Mouse (Mus musculus): ENCODE measurements around the gene Duox1. TPM values are rescaled to one million over a fixed set of nuclear protein-coding genes. Genes with fewer than 3 reads are reported as not detected.

Gene Duox1
- polyA plus RNA-seq, 1 experiment from 2014 or later: 2.0 TPM

DNA sequence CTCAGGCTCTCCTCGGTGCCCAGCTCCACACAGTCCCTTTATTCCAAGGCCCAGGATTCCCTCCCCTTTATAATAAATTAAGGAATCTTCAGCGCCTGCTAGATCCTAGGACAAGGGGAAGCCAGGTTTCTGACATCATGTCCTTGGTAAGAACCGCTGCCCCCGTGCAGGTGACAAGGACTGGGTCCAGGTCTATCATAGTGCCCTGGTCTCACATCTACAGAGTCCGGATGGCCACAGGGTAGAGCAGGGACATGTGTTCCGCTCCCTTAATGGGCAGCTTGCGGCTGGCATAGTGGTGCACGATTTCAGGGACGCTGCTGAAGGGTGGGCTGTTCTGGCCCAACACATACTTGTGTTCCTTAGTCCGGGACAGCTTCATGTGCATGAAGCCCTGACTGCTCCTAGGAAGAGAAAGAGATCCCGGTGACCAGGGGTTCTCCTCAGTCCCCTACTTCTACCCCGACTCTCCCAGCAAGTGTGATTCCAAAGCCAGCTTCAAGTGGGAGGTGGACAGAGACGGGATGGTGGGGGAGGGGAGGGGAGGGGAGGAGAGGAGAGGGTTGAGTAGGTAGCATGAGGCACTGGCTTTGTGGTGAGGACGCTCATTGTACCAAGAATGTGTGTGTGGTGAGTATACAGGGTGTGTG is 33.8 kb downstream of the Duox1 start:
- Histone ChIP-seq H3K9ac (peak overlapping the region; percentile 76), H3K4me2 (peak overlapping the region; percentile 81), H3K27ac (peak overlapping the region; percentile 98), H3K9me3 (no peaks in the 10 kb centered on the region), H3K4me3 (replicated peaks) (peak overlapping the region; percentile 68), H3K36me3 (0 out of 2 replicates have a peak, but pooled peaks cover 3% of the 10 kb centered on the region), H3K4me1 (peaks cover 24% of the 10 kb centered on the region), H3K27me3 (replicated peaks) (no peaks in the 10 kb centered on the region)
- peak; percentile 51 for ATAC-seq (ENCODE audit: insufficient read depth, low FRiP score, low read depth)
- 12% methylated on average over 14 of the region's 14 CpGs for WGBS

DNA sequence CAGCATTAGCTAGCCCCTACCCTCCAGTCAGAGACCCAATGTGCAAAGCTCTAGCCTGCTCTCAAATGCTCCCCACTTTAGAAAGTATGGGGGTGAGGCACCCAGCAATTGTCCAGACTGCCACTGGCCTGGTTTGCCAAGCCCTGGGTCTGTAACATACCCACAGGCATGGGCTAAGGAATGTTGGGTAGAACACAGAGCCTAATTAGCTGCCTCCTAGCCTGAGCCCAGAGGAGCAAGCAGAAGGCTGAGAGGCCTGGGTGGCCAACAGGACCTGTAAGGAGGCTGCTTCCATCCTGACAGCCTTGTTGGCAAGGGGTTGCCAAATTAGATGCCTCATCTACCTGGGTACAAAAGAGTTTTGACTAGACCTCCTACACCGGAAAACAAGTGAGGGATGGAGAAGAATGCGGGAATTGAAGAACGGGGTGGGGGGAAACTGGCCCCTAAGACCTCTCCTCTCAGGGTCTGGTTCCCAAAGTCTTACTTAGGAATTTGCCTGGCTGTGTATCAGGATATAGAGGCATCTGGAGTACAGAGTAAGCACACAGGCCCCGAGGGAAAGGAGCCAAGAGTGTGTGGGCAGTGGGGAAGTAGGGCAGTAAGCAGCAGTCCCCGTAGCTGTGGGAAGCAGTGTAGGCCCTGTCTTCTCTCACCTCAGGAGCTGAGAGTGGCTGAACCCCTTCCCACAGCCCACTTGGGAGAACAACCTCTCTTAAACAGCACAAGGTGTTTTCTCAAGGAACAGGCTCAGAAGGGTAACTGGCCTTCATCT is 35.9 kb downstream of the Duox1 start:
- no peaks in the 10 kb centered on the region for H3K9me3 ChIP-seq
- H3K4me1 ChIP-seq: peaks cover 24% of the 10 kb centered on the region
- no peak overlapping the region for H3K9ac ChIP-seq
- no peaks in the 10 kb centered on the region for H3K27me3 ChIP-seq (replicated peaks)
- no peak overlapping the region for H3K4me2 ChIP-seq
- 65% methylated on average over 5 of the region's 5 CpGs for WGBS
- H3K4me3 ChIP-seq (replicated peaks): no peak overlapping the region
- H3K27ac ChIP-seq: 0 out of 2 replicates have a peak overlapping the region, but pooled peaks have one; percentile 8
- no peak for ATAC-seq (ENCODE audit: insufficient read depth, low FRiP score, low read depth)
- H3K36me3 ChIP-seq: 0 out of 2 replicates have a peak, but pooled peaks cover 3% of the 10 kb centered on the region

DNA sequence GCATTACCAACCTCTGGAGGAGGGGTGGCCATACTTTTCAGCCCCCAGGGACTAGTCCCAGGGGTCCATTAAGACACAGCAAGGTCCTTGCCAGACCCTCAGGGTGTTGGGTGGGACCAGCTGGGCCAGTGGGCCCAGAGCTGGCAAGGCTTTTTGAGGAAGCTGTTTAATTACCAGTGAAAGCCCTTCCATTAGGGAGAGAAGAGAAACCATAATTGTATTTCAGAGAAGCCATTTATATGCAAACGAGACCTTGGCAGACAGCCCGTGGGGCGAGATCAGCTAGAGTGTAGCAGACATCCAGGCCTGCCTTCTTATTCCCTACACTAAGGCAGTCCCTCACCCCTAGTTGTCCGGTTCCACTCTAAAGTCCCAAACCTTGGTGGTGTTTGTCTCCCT is 36.5 kb downstream of the Duox1 start:
- 0 out of 2 replicates have a peak, but pooled peaks cover 3% of the 10 kb centered on the region for H3K36me3 ChIP-seq
- no peaks in the 10 kb centered on the region for H3K27me3 ChIP-seq (replicated peaks)
- no peak overlapping the region for H3K4me3 ChIP-seq (replicated peaks)
- ATAC-seq (ENCODE audit: insufficient read depth, low FRiP score, low read depth): no peak
- no peak overlapping the region for H3K4me2 ChIP-seq
- peaks cover 24% of the 10 kb centered on the region for H3K4me1 ChIP-seq
- no peak overlapping the region for H3K9ac ChIP-seq
- WGBS: 66% methylated on average over 4 of the region's 4 CpGs
- no peaks in the 10 kb centered on the region for H3K9me3 ChIP-seq
- peak overlapping the region; percentile 8; the same call in 1 of the 2 replicates for H3K27ac ChIP-seq

DNA sequence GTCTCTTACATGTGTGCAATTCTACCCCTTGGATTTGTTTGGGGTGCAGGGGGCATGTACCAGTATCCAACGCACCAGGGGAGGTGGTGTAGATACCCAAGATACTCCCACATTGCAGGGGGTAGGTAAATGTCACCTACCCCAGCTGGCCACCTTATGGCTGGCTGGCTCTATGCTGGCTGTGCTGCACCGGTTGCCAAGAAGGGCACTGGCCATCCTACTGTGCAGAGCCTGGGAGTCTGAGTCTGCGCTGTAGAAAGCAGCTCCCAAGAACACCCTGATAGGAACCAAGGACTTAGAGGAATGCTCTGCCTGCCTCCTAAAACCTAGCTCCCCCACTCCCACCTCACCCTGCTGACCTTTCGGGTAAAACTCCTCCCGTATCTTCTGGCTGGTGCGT is 37.5 kb downstream of the Duox1 start:
- ATAC-seq (ENCODE audit: insufficient read depth, low FRiP score, low read depth): no peak
- Histone ChIP-seq H3K9ac (no peak overlapping the region), H3K27ac (no peak overlapping the region), H3K36me3 (0 out of 2 replicates have a peak, but pooled peaks cover 3% of the 10 kb centered on the region), H3K4me3 (replicated peaks) (no peak overlapping the region), H3K9me3 (no peaks in the 10 kb centered on the region), H3K4me2 (no peak overlapping the region), H3K4me1 (peaks cover 21% of the 10 kb centered on the region), H3K27me3 (replicated peaks) (no peaks in the 10 kb centered on the region)
- 74% methylated on average over 6 of the region's 6 CpGs for WGBS

DNA sequence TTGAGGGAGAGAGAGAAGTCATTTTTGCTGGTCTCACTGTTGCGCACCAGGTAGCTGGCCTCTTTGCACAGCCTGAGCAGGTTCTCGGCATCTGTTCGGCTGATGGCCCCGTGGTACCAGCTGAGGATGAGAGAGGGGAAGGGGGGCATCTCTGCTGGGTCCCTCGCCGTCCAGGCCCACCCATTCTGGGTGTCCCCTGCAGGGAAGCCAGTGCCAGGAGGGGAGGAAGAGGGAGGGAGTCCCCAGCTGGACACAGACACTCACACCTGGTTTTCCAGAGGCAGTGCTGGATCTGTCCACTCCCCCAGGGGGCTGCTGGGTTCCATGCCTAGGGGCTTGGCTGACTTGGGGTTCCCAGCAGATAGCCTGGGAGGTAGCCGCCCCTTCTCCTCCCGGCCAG is 38.3 kb downstream of the Duox1 start:
- H3K9ac ChIP-seq: no peak overlapping the region
- H3K27ac ChIP-seq: no peak overlapping the region
- peaks cover 18% of the 10 kb centered on the region for H3K4me1 ChIP-seq
- H3K4me3 ChIP-seq (replicated peaks): no peak overlapping the region
- 86% methylated on average over 8 of the region's 8 CpGs for WGBS
- H3K4me2 ChIP-seq: no peak overlapping the region
- H3K9me3 ChIP-seq: no peaks in the 10 kb centered on the region
- no peak for ATAC-seq (ENCODE audit: insufficient read depth, low FRiP score, low read depth)
- no peaks in the 10 kb centered on the region for H3K27me3 ChIP-seq (replicated peaks)
- H3K36me3 ChIP-seq: 0 out of 2 replicates have a peak, but pooled peaks cover 3% of the 10 kb centered on the region

DNA sequence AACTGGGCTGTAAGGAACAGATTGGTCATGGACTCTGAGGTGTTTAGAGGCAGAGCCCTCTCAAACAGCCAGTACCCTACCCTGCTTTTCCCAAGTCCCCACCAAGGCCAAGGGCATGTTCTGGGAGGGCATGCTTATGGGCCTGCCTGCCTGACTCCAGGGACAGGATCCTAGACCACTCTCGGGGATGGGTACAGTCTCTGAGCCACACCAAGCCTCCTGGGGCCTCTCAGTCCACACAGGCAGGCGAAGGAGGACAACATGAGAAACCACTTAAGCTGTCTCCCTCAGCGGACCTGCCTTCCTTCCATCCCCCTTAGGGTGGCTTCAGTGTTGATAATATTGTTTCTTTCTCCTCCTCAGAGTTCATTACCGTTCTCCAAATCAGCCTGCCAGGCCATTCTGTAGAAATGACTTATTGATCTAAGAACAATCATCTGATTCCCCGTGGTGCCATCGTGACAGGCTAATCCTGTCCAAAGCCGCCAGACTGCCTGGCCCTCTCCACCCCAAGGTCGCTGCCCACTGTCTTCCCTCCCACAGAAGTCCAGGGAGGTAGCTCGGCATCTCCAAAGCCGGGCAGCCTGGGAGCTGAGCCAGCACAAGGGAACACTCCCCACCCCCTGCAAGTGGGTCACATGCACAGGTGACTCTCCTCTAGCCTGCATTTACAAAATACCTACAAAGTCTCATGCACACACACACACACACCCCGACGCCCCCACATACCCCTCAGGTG is 38.9 kb downstream of the Duox1 start:
- 70% methylated on average over 12 of the region's 12 CpGs for WGBS
- ATAC-seq (ENCODE audit: insufficient read depth, low FRiP score, low read depth): no peak
- no peak overlapping the region for H3K4me2 ChIP-seq
- no peaks in the 10 kb centered on the region for H3K27me3 ChIP-seq (replicated peaks)
- H3K27ac ChIP-seq: no peak overlapping the region
- H3K4me3 ChIP-seq (replicated peaks): no peak overlapping the region
- H3K36me3 ChIP-seq: 0 out of 2 replicates have a peak, but pooled peaks cover 3% of the 10 kb centered on the region
- H3K9ac ChIP-seq: no peak overlapping the region
- H3K4me1 ChIP-seq: peaks cover 13% of the 10 kb centered on the region
- H3K9me3 ChIP-seq: no peaks in the 10 kb centered on the region

DNA sequence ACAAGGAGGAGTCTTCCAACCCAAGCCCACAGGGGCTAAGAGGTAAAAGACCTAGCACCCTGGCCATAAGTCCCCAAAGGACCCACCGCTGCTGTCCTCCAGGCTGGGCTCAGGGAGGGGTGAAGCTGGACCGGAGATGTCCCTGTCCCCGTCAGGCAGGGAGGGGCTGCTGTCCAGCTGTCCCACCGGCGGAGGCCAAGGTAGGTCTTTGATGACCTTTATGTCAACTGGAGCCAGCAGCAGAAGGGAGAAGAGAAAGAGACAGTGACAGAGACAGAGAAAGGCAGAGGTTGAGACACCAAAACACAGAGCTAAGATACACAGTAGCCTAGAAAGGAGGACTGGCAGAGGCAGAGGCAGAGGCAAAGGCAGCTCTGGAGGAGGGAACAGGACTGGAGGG is 39.9 kb downstream of the Duox1 start:
- Histone ChIP-seq H3K4me1 (peaks cover 6% of the 10 kb centered on the region; the same call in 1 of the 2 replicates), H3K27ac (no peak overlapping the region), H3K9ac (no peak overlapping the region), H3K36me3 (0 out of 2 replicates have a peak, but pooled peaks cover 3% of the 10 kb centered on the region), H3K9me3 (no peaks in the 10 kb centered on the region), H3K27me3 (replicated peaks) (no peaks in the 10 kb centered on the region), H3K4me2 (no peak overlapping the region), H3K4me3 (replicated peaks) (no peak overlapping the region)
- no peak for ATAC-seq (ENCODE audit: insufficient read depth, low FRiP score, low read depth)
- WGBS: 83% methylated on average over 5 of the region's 5 CpGs

DNA sequence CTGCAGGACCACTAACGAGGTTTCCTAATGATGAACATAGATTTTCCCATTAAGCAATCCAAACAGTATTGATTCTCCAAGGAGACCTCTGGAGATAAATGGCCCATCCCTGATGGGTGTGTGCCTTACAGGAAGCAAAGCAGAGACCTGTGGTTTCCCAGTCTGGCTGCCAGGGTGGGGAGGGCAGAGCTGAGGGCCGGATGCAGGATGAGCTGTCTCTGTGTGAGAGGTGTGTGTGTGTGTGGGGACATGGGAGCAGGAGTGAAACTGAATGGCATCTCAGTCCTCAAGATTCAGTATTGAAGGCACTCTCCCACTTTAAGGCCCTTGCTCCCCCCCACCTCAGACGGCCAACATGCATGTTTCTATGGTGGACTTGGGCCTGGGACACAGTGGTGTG is 40.7 kb downstream of the Duox1 start:
- Histone ChIP-seq H3K36me3 (0 out of 2 replicates have a peak, but pooled peaks cover 3% of the 10 kb centered on the region), H3K27me3 (replicated peaks) (no peaks in the 10 kb centered on the region), H3K9me3 (no peaks in the 10 kb centered on the region), H3K4me3 (replicated peaks) (no peak overlapping the region), H3K4me1 (peaks cover 3% of the 10 kb centered on the region; the same call in 1 of the 2 replicates), H3K27ac (no peak overlapping the region), H3K4me2 (no peak overlapping the region), H3K9ac (no peak overlapping the region)
- ATAC-seq (ENCODE audit: insufficient read depth, low FRiP score, low read depth): no peak
- WGBS: 78% methylated on average over 3 of the region's 3 CpGs

DNA sequence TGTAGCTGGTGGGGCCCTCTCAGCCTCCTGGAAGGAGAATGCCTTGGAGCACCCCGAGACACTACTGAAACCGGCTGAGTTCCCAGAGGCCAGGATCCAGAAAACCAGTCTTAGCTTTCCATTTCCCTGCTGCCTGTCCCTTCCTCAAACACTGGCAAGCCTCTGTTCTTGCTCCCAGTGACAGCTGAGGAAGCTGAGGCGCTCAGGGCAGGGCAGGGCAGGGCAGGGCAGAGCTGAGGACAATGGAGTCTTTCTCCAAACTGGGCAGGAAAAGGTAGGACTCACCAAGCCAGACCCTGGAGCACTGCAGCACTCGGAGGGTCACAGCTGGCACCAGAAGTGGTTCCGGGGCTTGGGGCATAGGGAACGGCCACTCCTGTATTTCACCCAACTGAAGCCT is 44.8 kb downstream of the Duox1 start:
- H3K4me1 ChIP-seq: no peaks in the 10 kb centered on the region
- no peaks in the 10 kb centered on the region for H3K9me3 ChIP-seq
- peaks cover 6% of the 10 kb centered on the region; the same call in 1 of the 2 replicates for H3K36me3 ChIP-seq
- H3K4me2 ChIP-seq: no peak overlapping the region
- no peaks in the 10 kb centered on the region for H3K27me3 ChIP-seq (replicated peaks)
- H3K9ac ChIP-seq: no peak overlapping the region
- no peak for ATAC-seq (ENCODE audit: insufficient read depth, low FRiP score, low read depth)
- H3K27ac ChIP-seq: 0 out of 2 replicates have a peak overlapping the region, but pooled peaks have one; percentile 6
- no peak overlapping the region for H3K4me3 ChIP-seq (replicated peaks)
- 79% methylated on average over 6 of the region's 6 CpGs for WGBS

DNA sequence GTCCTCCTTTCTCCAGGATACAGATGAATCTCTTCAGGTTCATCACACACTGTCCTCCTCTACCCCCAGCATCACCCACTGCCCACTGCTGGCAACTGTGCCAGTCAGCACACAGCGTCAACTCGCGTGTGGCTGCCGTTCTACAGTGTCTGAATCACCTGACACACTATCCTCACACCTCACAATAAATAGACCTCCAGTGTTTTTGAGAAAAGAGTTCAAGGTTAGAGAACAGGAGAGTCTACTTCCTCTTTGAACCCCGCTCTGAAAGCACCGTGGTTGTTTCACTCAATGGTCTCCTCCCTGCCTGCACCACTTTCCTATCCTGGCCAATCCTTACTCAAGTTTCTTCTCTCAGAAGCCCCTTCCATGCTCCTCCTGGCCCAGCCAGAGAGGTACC is 45.7 kb downstream of the Duox1 start:
- no peak overlapping the region for H3K4me3 ChIP-seq (replicated peaks)
- H3K9me3 ChIP-seq: no peaks in the 10 kb centered on the region
- no peak overlapping the region for H3K9ac ChIP-seq
- no peak overlapping the region for H3K4me2 ChIP-seq
- H3K27me3 ChIP-seq (replicated peaks): no peaks in the 10 kb centered on the region
- peaks cover 6% of the 10 kb centered on the region; the same call in 1 of the 2 replicates for H3K36me3 ChIP-seq
- no peak overlapping the region for H3K27ac ChIP-seq
- whole genome bisulfite sequencing: 89% methylated on average over 6 of the region's 6 CpGs
- no peaks in the 10 kb centered on the region for H3K4me1 ChIP-seq
- ATAC-seq (ENCODE audit: insufficient read depth, low FRiP score, low read depth): no peak

DNA sequence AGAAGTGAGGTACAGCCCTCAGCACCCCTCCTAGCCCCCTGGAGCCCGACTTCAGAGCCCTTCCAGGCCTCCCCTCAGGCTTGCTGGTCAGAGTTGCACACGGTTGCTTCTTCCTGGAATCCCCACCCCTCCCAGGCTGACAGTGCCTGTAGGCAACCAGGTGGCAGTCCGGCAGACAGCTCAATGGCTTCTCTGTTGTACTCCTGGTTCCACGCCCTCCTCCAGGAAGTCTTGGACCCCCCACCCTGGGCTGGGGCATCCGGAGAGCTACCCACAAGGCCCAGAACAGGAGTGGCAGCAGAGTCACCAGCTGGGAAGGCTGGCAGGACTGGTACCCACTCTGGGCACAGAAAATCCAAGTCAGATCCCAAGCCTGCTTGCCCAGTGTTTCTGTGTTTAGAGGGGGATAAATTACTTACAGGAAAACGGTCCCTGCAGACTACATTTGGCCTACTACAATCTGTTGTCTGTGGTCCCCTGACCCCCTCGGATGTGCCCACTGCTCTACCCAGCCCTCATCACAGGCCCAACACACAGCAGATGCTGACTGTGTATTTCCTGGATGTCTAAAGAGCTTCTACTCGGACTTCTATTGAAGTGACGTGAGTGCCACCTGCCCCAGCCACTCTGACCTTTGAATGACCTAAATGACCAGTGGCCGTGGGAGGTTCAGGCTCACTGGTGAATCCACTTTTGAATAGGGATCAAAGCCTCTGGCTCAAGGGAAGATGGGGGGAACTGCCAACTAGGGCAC is 46.6 kb downstream of the Duox1 start:
- H3K4me1 ChIP-seq: peaks cover 4% of the 10 kb centered on the region; the same call in 1 of the 2 replicates
- H3K27ac ChIP-seq: no peak overlapping the region
- H3K9me3 ChIP-seq: no peaks in the 10 kb centered on the region
- H3K36me3 ChIP-seq: peaks cover 6% of the 10 kb centered on the region; the same call in 1 of the 2 replicates
- 63% methylated on average over 10 of the region's 10 CpGs for WGBS
- no peak overlapping the region for H3K4me3 ChIP-seq (replicated peaks)
- no peaks in the 10 kb centered on the region for H3K27me3 ChIP-seq (replicated peaks)
- no peak overlapping the region for H3K4me2 ChIP-seq
- ATAC-seq (ENCODE audit: insufficient read depth, low FRiP score, low read depth): no peak
- no peak overlapping the region for H3K9ac ChIP-seq
